Mouse (Mus musculus): ENCODE results near the gene Cux2.

GRCm38 (mm10) chr5:121966940-121967339 is 83.0 kb downstream of the Cux2 start:
- TF ChIP-seq POLR2A (IDR thresholded peaks at IDR 0.05; ENCODE audit: low read depth, low read length) = no peak
- TF ChIP-seq CTCF (conservative IDR thresholded peaks at IDR 0.05; ENCODE audit: insufficient read depth, insufficient read length, low read depth, low read length) = no peak
